Mouse (Mus musculus): ENCODE measurements around the gene Spdya. TPM values are rescaled to one million over a fixed set of nuclear protein-coding genes. Genes with fewer than 3 reads are reported as not detected.

The Spdya gene
- 3.2 TPM for polyA plus RNA-seq (2017; shearing (Covaris generic))

GRCm38 (mm10) chr17:71551757-71552451 lies at the start of gene Spdya:
Gene Spdya, plus strand, starts transcription at chr17:71552061.

GRCm38 (mm10) chr17:71526711-71527564 lies 24.9 kb upstream of the Spdya start, which contains the start of gene Ndc80:
Gene Ndc80, minus strand, starts transcription at chr17:71526857.

GRCm38 (mm10) chr17:71615638-71616318 lies 63.9 kb downstream of the Spdya start, which contains the start of gene Wdr43:
Gene Wdr43, plus strand, starts transcription at chr17:71615895.

Other genes with a start within 250 kb of the Spdya start
- not detected for gene Emilin2, start 240.1 kb upstream of the Spdya start, polyA plus RNA-seq (2017; shearing (Covaris generic))
- gene Gm4707, start 92.1 kb upstream of the Spdya start, polyA plus RNA-seq (2017; shearing (Covaris generic)) = 9.4 TPM
- 237 TPM for gene Smchd1, start 76.7 kb upstream of the Spdya start, polyA plus RNA-seq (2017; shearing (Covaris generic))
- 12.8 TPM for gene Ndc80, start 25.2 kb upstream of the Spdya start, polyA plus RNA-seq (2017; shearing (Covaris generic))
- gene Wdr43, start 63.8 kb downstream of the Spdya start, polyA plus RNA-seq (2017; shearing (Covaris generic)) = 140 TPM
- not detected for gene Togaram2, start 121.2 kb downstream of the Spdya start, polyA plus RNA-seq (2017; shearing (Covaris generic))
- gene Pcare, start 200.8 kb downstream of the Spdya start, polyA plus RNA-seq (2017; shearing (Covaris generic)) = not detected
- not detected for gene Clip4, start 216.4 kb downstream of the Spdya start, polyA plus RNA-seq (2017; shearing (Covaris generic))